Mouse (Mus musculus) limb, embryonic 11.5 days (tissue): ENCODE results near the gene Tas2r137. TPM values are rescaled to one million over a fixed set of nuclear protein-coding genes. Genes with fewer than 3 reads are reported as not detected.
A peak's percentile ranks its signal among the peaks of the same experiment; 100 is the strongest.

Experiments used
- ATAC-seq: fragments of 200-750 bp; cut with Nextera tagmentation; 2 replicates; pipeline ENCODE4 v1.8.0; 2017; ENCODE audit warnings: low read depth; ENCODE audit not compliant: insufficient number of reproducible peaks, low FRiP score, low TSS enrichment
- DNase-seq: peaks from one replicate; pipeline ENCODE4 v3.0.0-alpha.2; 2015; ENCODE audit warnings: low spot score
- H3K27ac ChIP-seq: fragments of 300-500 bp; sonication (generic); replicated peaks from 2 replicates; pipeline ENCODE4 v1.5.1; 2014; ENCODE audit warnings: low read depth, mild to moderate bottlenecking, low read length
- H3K27me3 ChIP-seq: fragments of 300-500 bp; sonication (generic); 2 replicates; pipeline ENCODE4 v1.6.1; 2014; ENCODE audit warnings: mild to moderate bottlenecking, low read length, mixed read lengths; ENCODE audit not compliant: control insufficient read depth, insufficient read depth
- H3K36me3 ChIP-seq: fragments of 300-500 bp; sonication (generic); 2 replicates; pipeline ENCODE4 v1.6.1; 2014; ENCODE audit warnings: mild to moderate bottlenecking, low read length, moderate library complexity, mixed read lengths; ENCODE audit not compliant: control insufficient read depth, insufficient read depth
- H3K4me1 ChIP-seq: fragments of 300-500 bp; sonication (generic); 2 replicates; pipeline ENCODE4 v1.6.1; 2014; ENCODE audit warnings: low read length, mixed read lengths; ENCODE audit not compliant: control insufficient read depth, insufficient read depth
- H3K4me2 ChIP-seq: fragments of 300-500 bp; sonication (generic); 2 replicates; pipeline ENCODE4 v1.6.1; 2014; ENCODE audit warnings: low read depth, mild to moderate bottlenecking, moderate library complexity; ENCODE audit not compliant: severe bottlenecking
- H3K4me3 ChIP-seq: fragments of 300-500 bp; sonication (generic); 2 replicates; pipeline ENCODE4 v1.5.1; 2014; ENCODE audit warnings: low read depth, low read length
- H3K9ac ChIP-seq: fragments of 300-500 bp; sonication (generic); 2 replicates; pipeline ENCODE4 v1.6.1; 2014; ENCODE audit warnings: mild to moderate bottlenecking, low read length
- H3K9me3 ChIP-seq: fragments of 300-500 bp; sonication (generic); 2 replicates; pipeline ENCODE4 v1.6.1; 2016; ENCODE audit warnings: low read length; ENCODE audit not compliant: control insufficient read depth
- WGBS: fragments of 180-500 bp; shearing (Covaris S2); extraction: QIAGEN DNeasy Blood & Tissue Kit; methylation state at CpG from one replicate; pipeline ENCODE4 v1.1.7; 2014; 5-methylcytosine and 5-hydroxymethylcytosine counted together
- polyA plus RNA-seq: library from polyadenylated mRNA; unstranded; fragments of >200 nt; fragmentation: Nextera tagmentation; extraction: Ambion mirVana; gene quantifications from 2 replicates; pipeline ENCODE4 v1.2.1, GENCODE M21; 2014

Tas2r137 gene
- polyA plus RNA-seq, 1 experiment from 2014 or later, result not detected

- no peaks in the 10 kb centered on the region for H3K27me3 ChIP-seq
- peaks cover 3% of the 10 kb centered on the region; the same call in 1 of the 2 replicates for H3K4me1 ChIP-seq
- H3K4me3 ChIP-seq, result peak overlapping the region; percentile 81
- peak overlapping the region; percentile 98 for H3K9ac ChIP-seq
- peak overlapping the region; percentile 55 for H3K4me2 ChIP-seq
- H3K27ac ChIP-seq, result peak overlapping the region; percentile 93
- DNase-seq, result peak; percentile 45
- H3K36me3 ChIP-seq, result peaks cover 7% of the 10 kb centered on the region
- H3K9me3 ChIP-seq, result no peaks in the 10 kb centered on the region
- no peak for ATAC-seq
- 0% methylated on average over 7 of the region's 7 CpGs for WGBS
These were observed 19.4 kb upstream of the Tas2r137 start for GRCm38 (mm10) chr6:40471720-40472010.

- Histone ChIP-seq H3K27ac (no peak overlapping the region), H3K27me3 (no peaks in the 10 kb centered on the region), H3K4me3 (no peak overlapping the region), H3K4me1 (peaks cover 3% of the 10 kb centered on the region; the same call in 1 of the 2 replicates), H3K9ac (no peak overlapping the region), H3K4me2 (no peak overlapping the region), H3K9me3 (no peaks in the 10 kb centered on the region), H3K36me3 (peaks cover 23% of the 10 kb centered on the region)
- DNase-seq, result no peak
- no peak for ATAC-seq
- 89% methylated on average over 4 of the region's 4 CpGs for WGBS
These were observed 14.9 kb upstream of the Tas2r137 start for GRCm38 (mm10) chr6:40476132-40476531.

GRCm38 (mm10) chr6:40479705-40480104 is 11.3 kb upstream of the Tas2r137 start:
- Histone ChIP-seq H3K4me3 (no peak overlapping the region), H3K27ac (no peak overlapping the region), H3K9me3 (no peaks in the 10 kb centered on the region), H3K4me1 (no peaks in the 10 kb centered on the region), H3K27me3 (no peaks in the 10 kb centered on the region), H3K9ac (no peak overlapping the region), H3K4me2 (no peak overlapping the region), H3K36me3 (peaks cover 26% of the 10 kb centered on the region)
- WGBS, result 94% methylated on average over 1 of the region's 1 CpGs
- DNase-seq, result no peak
- ATAC-seq, result no peak

- no peaks in the 10 kb centered on the region for H3K27me3 ChIP-seq
- H3K4me2 ChIP-seq, result no peak overlapping the region
- 95% methylated on average over 5 of the region's 5 CpGs for WGBS
- peaks cover 18% of the 10 kb centered on the region for H3K36me3 ChIP-seq
- no peak overlapping the region for H3K27ac ChIP-seq
- ATAC-seq (no peak), DNase-seq (no peak)
- H3K9ac ChIP-seq, result no peak overlapping the region
- no peak overlapping the region for H3K4me3 ChIP-seq
- no peaks in the 10 kb centered on the region for H3K4me1 ChIP-seq
- no peaks in the 10 kb centered on the region for H3K9me3 ChIP-seq
These were observed 8.7 kb upstream of the Tas2r137 start for GRCm38 (mm10) chr6:40482318-40482717.

- Histone ChIP-seq H3K9me3 (no peaks in the 10 kb centered on the region), H3K4me2 (no peak within 1 kb of the TSS), H3K27me3 (no peaks in the 10 kb centered on the region), H3K4me1 (no peaks in the 10 kb centered on the region), H3K4me3 (no peak within 1 kb of the TSS), H3K27ac (no peak within 1 kb of the TSS), H3K9ac (no peak within 1 kb of the TSS), H3K36me3 (no peaks in the 10 kb centered on the region)
- WGBS, result 92% methylated on average over 3 of the region's 3 CpGs
- no peak for ATAC-seq
- DNase-seq, result no peak
These were observed 2.2 kb downstream of the Tas2r137 start, which contains the start of gene Tas2r108 for GRCm38 (mm10) chr6:40493229-40493628. Gene Tas2r108, plus strand, starts transcription at chr6:40493529.

- H3K27me3 ChIP-seq, result no peaks in the 10 kb centered on the region
- DNase-seq, result no peak
- no peak within 1 kb of the TSS for H3K27ac ChIP-seq
- no peak for ATAC-seq
- no peak within 1 kb of the TSS for H3K4me2 ChIP-seq
- H3K9ac ChIP-seq, result no peak within 1 kb of the TSS
- 78% methylated on average over 1 of the region's 1 CpGs for WGBS
- no peaks in the 10 kb centered on the region for H3K9me3 ChIP-seq
- no peaks in the 10 kb centered on the region for H3K36me3 ChIP-seq
- no peaks in the 10 kb centered on the region for H3K4me1 ChIP-seq
- H3K4me3 ChIP-seq, result no peak within 1 kb of the TSS
These were observed 28.4 kb downstream of the Tas2r137 start, which contains the start of gene Prss37 for GRCm38 (mm10) chr6:40519408-40519807. Gene Prss37, minus strand, starts transcription at chr6:40519508.

Other genes with a start within 250 kb of the Tas2r137 start
- 43.1 and 46.0 TPM in 2 replicates for gene Agk, start 166.1 kb upstream of the Tas2r137 start, polyA plus RNA-seq
- gene E330009J07Rik, start 55.1 kb upstream of the Tas2r137 start, polyA plus RNA-seq, result 12.4 and 14.6 TPM in 2 replicates
- gene Wee2, start 52.1 kb upstream of the Tas2r137 start, polyA plus RNA-seq, result 0.07 TPM in 1 of 2 replicates, not detected in the other
- gene Ssbp1, start 19.9 kb upstream of the Tas2r137 start, polyA plus RNA-seq, result 177 and 179 TPM in 2 replicates
- 0.15 TPM in 1 of 2 replicates, not detected in the other for gene Tas2r108, start 2.3 kb downstream of the Tas2r137 start, polyA plus RNA-seq
- gene Prss37, start 28.3 kb downstream of the Tas2r137 start, polyA plus RNA-seq, result not detected in 2 replicates
- gene Olfr461, start 63.8 kb downstream of the Tas2r137 start, polyA plus RNA-seq, result 0.09 and 0.11 TPM in 2 replicates
- gene Olfr460, start 78.3 kb downstream of the Tas2r137 start, polyA plus RNA-seq, result 0.04 TPM in 1 of 2 replicates, not detected in the other
- gene Clec5a, start 94.6 kb downstream of the Tas2r137 start, polyA plus RNA-seq, result 0.60 and 0.80 TPM in 2 replicates
- not detected in 2 replicates for gene Tas2r138, start 122.1 kb downstream of the Tas2r137 start, polyA plus RNA-seq
- not detected in 2 replicates for gene Mgam, start 137.6 kb downstream of the Tas2r137 start, polyA plus RNA-seq